Mouse (Mus musculus) testis, adult 2 months (tissue): ENCODE measurements around the gene Cacna1c.

Experiments
- CTCF ChIP-seq: fragments of 200-500 bp; IDR thresholded peaks from 2 replicates; pipeline ENCODE4 v1.5.1; 2012; ENCODE audit warnings: low read depth, mild to moderate bottlenecking, inconsistent platforms, low read length, moderate library complexity; ENCODE audit not compliant: control insufficient read depth, insufficient read depth, insufficient replicate concordance
- POLR2A ChIP-seq: fragments of 200-500 bp; IDR thresholded peaks from 2 replicates; pipeline ENCODE4 v1.6.1; 2012; ENCODE audit warnings: low read depth, mild to moderate bottlenecking, inconsistent platforms, low read length, moderate library complexity; ENCODE audit not compliant: control insufficient read depth

- TF ChIP-seq CTCF (no peak), POLR2A (no peak)
Observed at GRCm38 (mm10) chr6:119204286-119204685, 8.1 kb upstream of the Cacna1c start.
